Mouse (Mus musculus) stomach, postnatal 0 days (tissue): Measurements from ENCODE around the gene Rsbn1l.

Experiments
- CTCF ChIP-seq: IDR thresholded peaks from 2 replicates; pipeline ENCODE4 v1.5.1; 2016; ENCODE audit warnings: antibody characterized with exemption, low read depth, mild to moderate bottlenecking, moderate library complexity
- EP300 ChIP-seq: optimal IDR thresholded peaks from 2 replicates; pipeline ENCODE3; 2016; ENCODE audit warnings: antibody characterized with exemption

DNA sequence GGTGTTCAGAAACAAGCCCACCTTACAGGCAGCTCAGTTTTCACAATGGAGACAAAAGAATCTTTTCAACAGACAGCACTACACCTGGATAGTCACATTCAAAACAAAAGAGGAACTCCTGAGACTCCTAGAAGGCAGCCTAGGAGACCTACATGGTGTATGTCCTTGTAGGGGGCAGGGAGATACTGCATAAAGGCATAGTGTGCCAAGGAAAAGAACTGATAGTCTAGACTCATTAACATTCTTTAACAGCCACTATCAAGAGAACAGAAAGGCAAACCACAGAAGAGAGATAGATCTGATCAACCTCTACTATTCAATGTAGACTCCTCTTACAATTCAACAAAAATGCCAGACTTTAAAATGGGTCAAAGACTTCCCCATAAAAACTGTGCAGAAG, 25.8 kb downstream of the Rsbn1l start:
- TF ChIP-seq CTCF (no peak), EP300 (no peak)
